Mouse (Mus musculus) liver, postnatal 0 days (tissue): Measurements from ENCODE around the gene Jak1.

Experiments
- CTCF ChIP-seq: sonication (generic); IDR thresholded peaks from 2 replicates; pipeline ENCODE4 v1.5.1; 2016; ENCODE audit warnings: antibody characterized with exemption, low read depth
- EP300 ChIP-seq: IDR thresholded peaks from 2 replicates; pipeline ENCODE4 v1.6.1; 2016; ENCODE audit warnings: antibody characterized with exemption, low read depth, mild to moderate bottlenecking

DNA sequence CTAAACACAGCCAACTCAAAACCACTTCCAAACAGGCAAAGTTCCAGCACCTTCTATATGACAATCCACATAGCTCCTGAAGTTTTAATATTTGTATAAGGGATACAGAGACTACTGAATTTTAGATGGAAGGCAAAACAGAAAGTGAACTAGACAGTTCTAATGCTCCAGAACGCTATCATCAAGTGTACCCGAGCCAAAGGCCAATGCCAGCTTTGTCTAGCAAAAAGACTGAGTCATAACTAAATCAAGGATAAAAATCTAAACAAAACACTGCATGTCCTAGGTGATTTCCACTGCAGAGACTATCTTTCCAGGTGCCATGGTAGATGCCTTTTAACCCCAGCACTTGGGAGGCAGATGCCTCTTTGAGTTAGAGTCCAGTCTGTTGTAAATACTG is 68.7 kb downstream of the Jak1 start:
- TF ChIP-seq CTCF (no peak), EP300 (no peak)
